Mouse (Mus musculus): ENCODE results near the gene Prn.
A peak's percentile ranks its signal among the peaks of the same experiment; 100 is the strongest.

Gene Prn

DNA sequence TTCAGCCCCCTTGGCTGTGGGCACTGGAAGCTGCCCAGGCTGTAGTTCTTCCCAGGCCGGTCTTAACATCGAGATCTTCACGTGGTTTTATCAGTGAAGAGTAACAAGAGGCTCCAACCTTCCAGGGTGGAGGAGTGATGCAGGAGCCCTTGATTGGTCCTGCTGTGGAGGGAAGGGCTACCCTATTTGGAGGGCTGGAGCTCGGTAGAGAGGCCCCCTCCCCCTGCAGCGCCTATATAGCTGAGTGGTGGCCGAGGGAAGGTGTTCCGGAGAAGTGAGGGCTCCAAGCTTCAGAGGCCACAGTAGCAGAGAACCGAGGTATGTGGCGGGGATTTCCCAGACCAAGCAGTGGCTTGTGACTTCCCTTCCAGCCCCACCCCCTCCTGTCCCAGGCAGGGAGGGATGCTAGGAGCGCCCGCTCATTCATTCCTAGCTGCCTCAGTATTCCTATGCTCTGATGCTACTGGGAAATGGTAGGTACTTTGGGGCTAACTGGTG, 40.9 kb downstream of the Prn start, which contains the start of gene Prnd:
Gene Prnd (plus strand): TSS at position 264 of the 498 bp plus-strand sequence.
- DNase-seq: no peak

DNA sequence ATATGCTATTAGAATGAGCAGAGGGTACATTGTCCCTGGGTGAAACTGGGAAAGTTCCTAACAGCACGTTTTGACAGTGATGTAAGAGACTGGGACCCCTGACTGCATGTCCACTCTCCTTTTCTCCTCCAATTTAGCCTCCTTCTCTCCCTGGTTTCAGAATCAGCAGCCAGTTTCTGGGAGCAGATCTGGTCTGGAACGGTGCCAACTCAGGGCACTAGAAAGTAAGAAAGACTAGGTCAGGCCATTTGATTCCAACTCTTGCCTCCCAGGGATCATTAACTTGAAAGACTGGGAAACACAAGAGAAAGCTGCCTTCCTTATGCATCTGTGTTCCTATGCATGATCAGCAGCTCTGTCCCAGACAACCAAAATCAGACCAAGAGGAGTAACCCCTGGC, 42.7 kb downstream of the Prn start:
- no peak for DNase-seq

DNA sequence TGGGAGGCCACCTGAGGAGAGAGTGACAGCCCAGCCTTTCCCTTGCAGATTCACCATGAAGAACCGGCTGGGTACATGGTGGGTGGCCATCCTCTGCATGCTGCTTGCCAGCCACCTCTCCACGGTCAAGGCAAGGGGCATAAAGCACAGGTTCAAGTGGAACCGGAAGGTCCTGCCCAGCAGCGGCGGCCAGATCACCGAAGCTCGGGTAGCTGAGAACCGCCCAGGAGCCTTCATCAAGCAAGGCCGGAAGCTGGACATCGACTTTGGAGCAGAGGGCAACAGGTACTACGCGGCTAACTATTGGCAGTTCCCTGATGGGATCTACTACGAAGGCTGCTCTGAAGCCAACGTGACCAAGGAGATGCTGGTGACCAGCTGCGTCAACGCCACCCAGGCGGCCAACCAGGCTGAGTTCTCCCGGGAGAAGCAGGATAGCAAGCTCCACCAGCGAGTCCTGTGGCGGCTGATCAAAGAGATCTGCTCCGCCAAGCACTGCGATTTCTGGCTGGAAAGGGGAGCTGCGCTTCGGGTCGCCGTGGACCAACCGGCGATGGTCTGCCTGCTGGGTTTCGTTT, 43.3 kb downstream of the Prn start:
- DNase-seq: peak in 1 of 2 experiments; percentile 42

DNA sequence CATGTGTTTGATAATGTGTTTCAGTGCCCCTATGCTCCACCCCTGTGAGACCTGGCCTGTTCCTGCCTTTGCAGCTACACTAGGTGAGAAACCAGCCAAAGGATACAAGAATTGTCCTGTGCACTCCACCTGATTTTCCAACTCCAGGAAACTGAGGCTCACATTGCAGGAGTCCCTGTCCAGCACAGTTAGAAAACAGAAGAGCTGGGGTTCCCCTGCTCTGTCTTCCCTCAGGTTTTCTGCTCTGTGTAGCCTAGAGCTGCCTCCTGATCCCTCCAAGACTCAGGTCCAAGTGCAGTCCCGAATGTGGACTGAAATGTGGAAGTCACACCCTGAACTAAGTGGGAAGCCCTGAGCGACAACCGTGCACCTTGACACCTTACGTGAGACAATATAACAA, 44.0 kb downstream of the Prn start:
- DNase-seq: no peak

DNA sequence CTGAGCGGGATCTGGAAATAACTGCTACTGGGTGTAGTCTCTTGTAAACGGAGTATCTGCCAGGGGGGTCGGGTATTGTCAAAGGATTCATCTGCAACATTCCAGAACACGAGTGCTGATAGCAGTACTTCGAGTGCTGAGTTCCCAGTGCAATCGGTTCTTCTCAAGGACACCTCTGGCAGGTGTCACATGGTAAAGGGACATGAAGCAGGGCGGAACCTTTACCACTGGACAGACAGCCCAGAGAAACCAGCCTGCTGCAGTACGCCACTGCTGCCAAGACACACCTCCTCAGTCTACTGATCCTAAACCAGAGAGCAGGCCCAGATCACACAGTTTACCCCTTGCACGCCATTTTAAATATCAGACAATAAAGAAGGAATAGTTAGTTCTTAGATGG, 45.1 kb downstream of the Prn start:
- DNase-seq: peak; percentile 37 to 59

DNA sequence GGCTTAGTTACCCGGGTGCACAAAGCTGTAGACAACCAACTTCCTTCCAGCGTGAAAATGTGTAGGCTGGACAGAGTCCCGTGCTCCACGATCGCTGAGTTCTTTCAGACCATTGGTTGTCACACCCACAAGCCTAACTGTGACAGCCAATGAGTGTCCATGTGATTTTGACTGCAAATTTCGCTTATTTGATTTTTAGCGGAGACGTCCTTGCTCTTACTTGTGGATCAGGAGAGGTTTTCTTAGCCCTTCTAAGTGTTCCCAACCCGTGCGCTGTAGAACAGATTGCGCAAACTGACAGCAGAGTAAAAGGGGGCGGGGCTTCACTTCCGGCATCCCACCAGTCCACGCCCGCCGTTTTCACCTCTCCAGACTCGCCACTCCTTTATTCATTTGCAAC, 45.5 kb downstream of the Prn start:
- DNase-seq: peak; percentile 79 to 84

DNA sequence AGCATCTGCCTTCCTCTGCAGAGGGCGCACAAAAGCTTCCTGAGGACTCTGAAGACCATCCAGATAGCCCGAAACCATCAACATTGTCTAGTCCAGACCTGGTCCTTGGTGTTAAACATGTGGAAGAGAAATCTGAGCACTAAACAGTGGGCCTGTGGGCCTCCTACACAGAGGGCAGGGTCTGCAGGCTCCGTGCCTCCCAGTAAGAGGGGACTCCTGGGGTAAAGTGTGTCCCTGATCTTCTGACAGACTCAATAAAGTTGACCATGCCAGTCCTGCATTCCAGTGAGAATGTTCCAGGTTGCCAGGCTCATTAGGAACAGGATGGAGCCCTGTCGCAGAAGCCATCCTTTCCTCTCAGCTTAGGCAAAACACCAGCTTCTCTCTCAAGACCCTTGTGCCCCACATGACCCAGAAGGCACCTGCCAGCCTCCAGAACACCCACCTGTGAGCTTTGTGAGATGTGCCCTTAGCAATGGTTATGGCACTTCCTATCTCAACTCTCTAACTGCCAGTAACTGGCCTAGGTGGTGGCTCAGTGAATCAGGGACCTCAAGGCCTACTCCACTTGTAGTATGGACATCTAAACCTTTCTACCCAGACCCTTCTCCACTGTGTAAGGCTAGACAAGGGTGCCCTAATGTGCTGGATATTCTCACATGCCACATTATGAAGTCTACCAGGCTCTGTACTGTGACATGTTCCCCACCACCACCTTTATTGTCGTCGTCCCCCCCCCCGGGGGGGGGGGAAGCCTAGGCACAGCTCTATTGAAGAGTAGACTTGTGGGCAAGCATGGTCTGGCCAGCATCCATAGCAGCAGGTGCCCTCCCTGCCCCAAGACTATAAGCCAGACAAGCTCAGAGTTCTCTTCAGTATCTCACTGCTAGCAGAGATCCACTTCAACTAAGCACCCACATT, 46.8 kb downstream of the Prn start:
- DNase-seq: no peak

DNA sequence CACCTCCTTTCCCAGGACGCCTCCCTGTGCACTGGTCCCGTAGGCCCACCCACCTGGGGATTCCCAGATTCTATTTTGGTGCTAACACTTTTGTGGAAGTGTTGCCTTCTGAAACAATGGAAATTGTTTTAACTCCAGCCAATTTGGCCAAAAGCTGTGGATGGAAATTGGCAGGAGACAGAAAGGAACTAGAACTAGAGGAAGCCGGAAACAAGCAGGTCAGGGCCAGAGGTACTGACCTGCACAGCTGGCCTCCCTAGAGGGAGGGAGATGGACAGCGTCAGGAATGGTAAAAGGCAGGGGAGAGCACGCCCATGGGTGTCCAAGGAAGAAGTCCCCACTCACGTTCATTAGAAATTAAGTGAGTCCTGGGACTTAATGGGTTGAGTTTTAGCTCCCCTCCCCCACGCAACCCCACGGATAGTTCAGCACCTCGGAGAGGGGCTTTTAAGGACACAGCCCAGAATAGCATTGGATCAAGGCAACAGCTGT, 48.0 kb downstream of the Prn start:
- DNase-seq: no peak

DNA sequence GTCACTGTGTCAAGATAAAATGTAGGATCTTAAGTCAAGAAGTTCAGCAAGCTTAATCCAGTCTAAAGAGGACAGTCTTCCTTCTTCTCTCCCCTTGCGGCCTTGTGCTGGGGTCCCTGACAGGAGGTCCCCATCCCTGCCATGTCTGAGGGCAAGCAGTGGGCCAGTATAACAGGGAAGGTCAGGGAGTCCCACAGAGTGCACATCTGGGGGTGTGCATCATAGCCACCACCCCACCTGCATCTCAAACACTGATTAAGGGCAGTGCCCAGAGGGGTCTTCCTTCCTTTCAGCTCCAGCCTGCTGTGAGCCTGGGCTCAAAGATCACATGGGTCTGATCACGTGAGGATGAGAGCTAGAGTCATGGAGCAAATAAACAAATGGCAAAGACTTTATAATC, 51.9 kb downstream of the Prn start:
- DNase-seq: no peak

DNA sequence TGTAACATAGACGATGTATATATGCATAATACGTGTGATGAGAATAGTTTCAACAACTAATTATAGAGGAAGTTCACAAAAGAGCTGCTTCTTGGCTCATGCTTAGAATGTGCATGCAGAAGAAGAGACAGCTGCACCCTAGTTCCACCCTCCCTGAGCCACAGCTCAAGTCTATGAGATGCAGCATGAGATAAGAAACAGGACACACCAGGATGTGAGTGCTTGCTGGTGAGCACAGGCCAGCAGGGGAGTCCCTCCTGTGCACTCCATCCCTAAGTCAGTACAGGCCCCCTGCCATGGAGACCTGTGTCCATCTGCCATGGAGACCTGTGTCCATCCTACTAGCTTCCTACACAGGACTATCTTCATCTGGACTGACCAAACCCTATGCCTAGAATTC, 60.8 kb downstream of the Prn start:
- no peak for DNase-seq

DNA sequence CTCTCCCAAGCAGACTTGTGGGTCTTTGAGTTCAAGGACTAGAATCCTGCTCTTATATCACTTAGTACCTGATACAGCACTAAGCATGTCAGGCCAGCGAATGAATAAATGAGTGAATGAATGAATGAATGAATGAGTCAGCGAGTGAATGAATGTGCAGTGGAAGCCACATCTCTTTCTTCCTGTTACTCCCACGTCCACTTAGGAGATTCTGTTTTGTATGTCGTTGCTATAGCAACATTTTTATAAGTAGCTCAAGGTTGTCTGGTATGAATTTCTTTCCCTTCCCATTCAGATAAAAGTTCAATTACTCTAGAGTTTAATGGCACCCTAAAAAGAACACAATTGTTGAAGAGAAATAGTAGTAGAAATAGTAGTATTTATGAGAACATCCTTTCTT, 61.3 kb downstream of the Prn start:
- no peak for DNase-seq

DNA sequence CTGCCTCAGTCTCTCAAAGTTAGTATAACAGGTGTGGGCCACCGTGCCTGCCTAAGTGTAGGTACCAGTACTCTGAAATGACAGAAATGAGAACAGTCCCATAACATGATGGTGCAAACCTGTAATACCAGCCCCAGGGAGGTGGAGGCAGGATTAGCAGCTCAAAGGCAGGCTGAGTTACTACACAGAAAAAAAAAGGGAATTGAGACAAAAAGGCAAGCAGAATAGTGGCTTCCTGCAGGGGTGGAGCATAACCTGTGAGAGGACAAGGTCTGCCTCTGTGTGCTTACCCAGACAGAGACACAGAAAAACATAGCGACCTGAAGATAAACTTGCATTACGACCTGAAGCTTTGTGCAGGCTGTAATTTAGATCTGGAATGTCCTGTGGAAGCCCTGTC, 66.9 kb downstream of the Prn start:
- no peak for DNase-seq

DNA sequence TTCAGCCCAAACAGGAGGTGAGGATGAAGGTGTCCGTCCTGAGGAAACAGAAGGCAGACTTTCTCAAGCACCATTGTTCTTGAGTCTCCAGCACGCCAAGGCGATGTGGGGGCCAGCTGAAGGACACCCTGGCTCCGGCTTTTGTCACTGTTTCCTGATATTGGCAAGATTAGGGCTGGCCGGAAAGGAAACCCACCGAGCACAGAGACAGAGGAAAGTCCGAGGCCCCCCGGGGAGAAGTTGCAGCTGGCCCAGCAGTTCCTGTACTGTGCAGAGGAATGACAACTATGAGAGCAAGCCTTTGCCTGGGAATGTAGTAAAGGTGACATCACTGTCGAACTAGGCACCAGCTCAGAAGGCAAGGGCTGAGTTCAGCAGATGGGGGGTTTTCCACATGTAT, 71.1 kb downstream of the Prn start:
- DNase-seq: no peak

DNA sequence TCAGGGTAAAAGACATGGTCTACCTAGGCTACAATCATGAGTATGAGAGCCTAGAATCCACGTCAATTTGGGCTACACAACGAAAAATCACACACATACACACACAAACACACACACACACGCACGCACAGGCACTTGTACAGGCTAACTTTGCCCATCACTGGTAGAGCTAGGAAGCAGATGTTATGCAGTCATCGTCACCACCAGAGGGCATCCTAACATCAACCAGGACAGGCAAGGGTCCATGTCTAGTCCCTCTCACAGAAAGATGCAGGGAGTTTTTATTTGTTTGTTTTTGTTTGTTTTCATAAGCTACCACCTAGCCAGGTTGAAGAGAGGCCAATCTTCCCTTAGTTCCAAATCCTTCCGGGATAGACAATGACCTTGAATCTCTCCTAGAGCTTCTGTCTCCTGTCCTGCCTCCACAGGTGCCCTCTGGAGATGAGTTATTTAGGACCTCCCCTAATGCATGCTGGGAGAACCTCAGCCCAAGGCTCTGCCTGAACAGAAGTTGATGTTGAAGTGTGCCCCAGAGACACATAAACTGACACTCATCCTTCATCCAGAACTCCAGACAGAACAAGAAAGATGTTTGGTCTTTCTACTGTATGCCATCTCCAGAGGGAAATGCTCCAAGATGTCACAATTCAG, 72.9 kb downstream of the Prn start:
- peak; percentile 50 to 68 for DNase-seq

DNA sequence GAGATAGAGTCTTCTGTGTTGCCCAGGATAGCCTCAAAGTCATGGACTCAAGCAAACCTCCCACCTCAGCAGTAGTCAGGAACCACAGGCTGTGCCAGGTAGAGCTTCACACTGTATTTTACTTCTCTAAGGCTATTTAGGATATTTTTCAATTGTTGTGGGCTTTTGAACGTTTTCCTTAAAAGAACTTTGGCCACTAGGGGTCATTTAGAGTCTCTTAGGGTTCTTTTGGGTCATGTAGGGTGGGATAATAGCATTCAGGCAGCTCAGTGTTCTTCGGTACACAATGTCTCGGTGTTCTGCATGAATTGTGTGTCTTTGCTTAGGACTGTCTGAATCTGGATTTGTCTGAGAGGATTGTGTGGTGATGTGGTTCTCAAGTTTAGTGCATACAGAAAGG, 78.2 kb downstream of the Prn start:
- DNase-seq: no peak

DNA sequence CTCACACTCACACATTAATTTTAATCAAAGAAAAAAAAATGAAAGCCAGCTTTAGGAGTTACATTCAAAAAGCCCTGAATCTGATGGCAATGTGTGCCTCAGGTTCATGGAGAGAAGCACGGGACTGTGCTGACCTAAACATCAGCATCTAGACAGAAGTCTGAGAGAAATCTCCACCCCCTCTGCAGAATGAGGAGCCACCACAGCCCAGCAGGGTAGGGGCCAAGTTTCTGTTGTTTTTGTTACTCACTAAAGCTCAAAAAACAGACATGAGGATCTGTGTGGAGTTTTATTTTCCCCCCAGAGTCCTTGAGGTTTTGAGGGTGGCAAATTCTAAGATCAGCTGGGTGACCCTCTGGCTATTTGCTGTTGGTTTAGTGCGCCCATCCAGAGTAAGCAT, 78.8 kb downstream of the Prn start:
- no peak for DNase-seq

DNA sequence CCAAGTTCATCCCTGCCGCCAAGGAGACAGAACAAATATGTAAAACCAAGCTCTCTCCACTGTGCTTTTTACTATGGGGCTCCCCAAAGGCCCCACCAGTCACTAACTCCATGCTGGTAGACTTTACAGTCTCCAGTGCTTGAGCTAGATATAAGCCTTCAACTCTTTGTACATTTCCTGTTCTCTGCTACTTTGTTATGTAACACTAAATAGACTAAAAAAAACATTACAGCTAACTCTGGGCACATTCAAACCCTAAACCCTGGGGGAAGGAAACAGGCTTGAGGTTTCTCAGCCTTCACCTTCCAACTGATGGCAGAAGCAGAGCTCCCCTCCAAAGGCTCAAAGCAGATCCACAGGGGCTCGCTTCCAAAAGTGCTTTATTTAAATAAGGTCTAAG, 82.7 kb downstream of the Prn start:
- DNase-seq: no peak

DNA sequence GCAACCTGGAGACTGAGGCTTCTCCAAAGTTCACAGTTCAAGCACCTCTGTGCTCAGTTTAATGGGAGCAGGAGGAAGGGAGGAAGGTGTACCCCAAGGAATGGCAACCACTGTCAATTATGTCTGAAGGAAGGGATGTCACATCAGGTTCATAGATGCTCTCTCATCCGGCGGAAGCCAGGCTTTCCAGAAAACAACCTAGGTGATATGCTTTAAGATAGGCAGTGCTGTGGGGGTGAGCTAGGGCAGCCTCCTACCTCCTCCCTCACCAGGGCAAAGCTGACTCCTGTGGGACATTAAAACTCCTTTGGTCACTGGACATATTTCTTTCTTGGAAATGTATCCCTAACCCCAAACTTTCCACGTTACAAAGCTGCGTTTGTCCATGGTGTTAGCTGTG, 83.4 kb downstream of the Prn start:
- no peak for DNase-seq

DNA sequence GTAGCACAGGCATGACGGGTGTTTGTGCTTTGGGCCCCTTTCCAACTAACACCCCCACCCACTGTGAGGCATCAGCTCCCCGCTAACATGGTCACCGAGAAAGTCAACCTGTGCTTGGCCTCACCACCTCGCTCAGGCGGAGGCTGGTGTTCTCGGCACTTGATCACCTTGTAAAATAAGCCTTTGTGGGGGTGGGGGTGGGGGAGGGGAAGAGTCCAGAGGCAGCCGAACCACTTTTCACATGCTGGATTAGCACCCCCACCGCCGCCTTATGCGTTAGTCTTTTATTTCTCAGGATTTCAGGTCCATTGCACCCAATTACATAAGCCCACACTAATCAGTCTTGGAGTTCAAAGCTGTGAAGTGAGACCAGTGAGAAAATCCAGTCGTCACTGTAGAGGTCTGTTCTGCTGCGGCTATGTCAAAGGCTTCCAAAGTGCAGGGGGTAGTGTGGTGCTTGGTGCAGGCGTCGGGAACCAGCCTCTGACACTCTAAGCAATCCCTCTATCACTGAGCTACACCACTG, 83.9 kb downstream of the Prn start:
- no peak for DNase-seq

DNA sequence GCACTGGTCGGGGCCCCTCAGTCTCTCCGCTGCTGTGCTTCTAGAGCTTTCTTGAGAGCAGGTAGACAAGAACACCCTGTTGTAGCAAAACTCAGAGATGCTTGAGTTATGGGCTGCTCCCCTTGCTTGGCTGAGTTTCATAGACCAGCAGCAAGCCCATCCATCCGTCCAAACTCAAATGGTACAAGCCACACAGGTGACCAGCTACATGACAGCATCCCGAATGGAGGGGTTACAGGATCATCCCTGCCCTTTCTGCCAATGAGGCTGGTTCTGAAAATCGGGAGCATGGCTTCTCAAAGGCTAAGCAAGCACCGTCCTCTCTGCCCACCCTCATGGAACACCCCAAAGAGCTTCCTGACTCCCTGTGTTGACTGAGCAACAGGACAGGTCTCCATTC, 85.2 kb downstream of the Prn start:
- no peak for DNase-seq

DNA sequence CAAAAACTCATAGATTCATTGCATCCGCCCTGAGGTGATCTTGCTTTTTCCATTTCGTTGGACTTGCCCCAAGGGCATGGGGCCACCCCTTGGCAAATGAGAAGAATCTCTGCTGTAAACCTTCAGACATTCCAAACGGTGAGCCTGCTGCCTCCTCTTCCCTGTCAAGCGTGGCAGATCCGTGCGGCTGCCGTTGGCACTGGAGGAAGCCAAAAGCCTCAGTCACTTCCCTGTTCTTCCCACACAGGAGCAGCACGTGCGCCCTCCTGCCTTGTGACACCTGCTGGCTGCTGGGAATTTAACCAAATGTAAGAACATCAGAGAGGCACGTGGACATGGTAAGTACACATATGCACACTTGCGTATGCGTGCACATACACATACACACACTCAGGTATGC, 86.0 kb downstream of the Prn start:
- DNase-seq: no peak

DNA sequence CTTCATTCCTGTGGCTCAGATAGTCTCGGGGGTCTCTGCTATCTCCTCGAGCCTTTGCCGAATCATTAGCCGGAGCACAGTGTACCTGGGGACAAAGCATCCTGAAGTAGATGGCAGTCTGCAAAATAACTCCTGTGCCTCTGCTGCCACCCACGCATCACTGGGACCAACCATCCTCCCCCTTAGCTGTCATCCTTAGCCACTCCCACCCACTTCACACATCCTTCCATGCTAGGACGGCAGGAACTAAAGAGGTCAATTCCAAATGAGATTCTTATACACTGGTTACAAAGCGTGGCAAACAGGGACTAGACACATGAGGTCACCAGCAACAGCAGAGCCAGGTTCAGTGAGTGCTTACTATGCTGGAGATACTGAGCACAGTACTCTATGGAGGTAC, 86.6 kb downstream of the Prn start:
- DNase-seq: no peak

DNA sequence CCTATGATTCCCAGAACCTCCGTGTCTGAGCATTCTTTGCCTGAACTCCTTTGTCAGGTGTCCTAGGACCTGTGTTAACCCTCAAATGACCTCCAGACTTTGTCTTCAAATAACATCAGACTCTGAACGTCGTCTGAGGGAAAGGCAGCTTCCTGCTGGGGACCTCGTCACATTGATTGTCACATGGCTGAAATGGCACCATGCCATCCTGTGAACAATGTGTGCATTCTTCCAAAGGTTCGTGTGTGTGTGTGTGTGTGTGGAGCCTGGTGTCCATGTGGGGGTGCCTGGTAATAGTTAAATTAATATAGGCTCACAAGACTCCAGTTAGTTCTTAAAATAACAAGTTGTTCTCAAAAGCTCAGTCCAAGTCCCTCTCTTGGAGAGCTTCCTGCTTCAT, 87.6 kb downstream of the Prn start:
- DNase-seq: no peak

All from lung, adult 18-20 months (tissue).